Mouse (Mus musculus): Measurements from ENCODE around the gene Cass4. TPM values are rescaled to one million over a fixed set of nuclear protein-coding genes. Genes with fewer than 3 reads are reported as not detected.

The Cass4 gene
- polyA plus RNA-seq, 1 experiment = 0.24 TPM

GRCm38 (mm10) chr2:172394052-172394392 is 428 bp downstream of the Cass4 start:
- Histone ChIP-seq H3ac (ENCODE audit: control insufficient read depth, insufficient read length) (no peak overlapping the region), H3K79me2 (ENCODE audit: control insufficient read depth, insufficient read depth) (no peaks in the 10 kb centered on the region), H3K27me3 (ENCODE audit: control insufficient read depth, insufficient read depth, insufficient read length) (peaks cover 19% of the 10 kb centered on the region), H3K36me3 (ENCODE audit: control insufficient read depth, insufficient read depth) (no peaks in the 10 kb centered on the region), H3K4me2 (ENCODE audit: low read depth) (no peak overlapping the region), H3K4me3 (no peak overlapping the region)
- TF ChIP-seq CEBPB (IDR thresholded peaks at IDR 0.05; ENCODE audit: insufficient read depth, poor library complexity, severe bottlenecking) (no peak), POLR2AphosphoS2 (IDR thresholded peaks at IDR 0.05; ENCODE audit: insufficient read length, low read depth) (no peak), POLR2A (IDR thresholded peaks at IDR 0.05; ENCODE audit: insufficient read length, low read depth) (no peak), USF1 (IDR thresholded peaks at IDR 0.05; ENCODE audit: low read depth) (no peak), SRF (IDR thresholded peaks at IDR 0.05; ENCODE audit: control insufficient read depth, insufficient read length, low read depth) (no peak), TCF12 (IDR thresholded peaks at IDR 0.05; ENCODE audit: insufficient read depth, poor library complexity, severe bottlenecking) (no peak), MAX (IDR thresholded peaks at IDR 0.05; ENCODE audit: low read depth) (no peak), MYOG (IDR thresholded peaks at IDR 0.05; ENCODE audit: control insufficient read depth in 1 of 3, insufficient read depth in 1 of 3, insufficient read length in 2 of 3, low read depth in 2 of 3) (no peak), TCF3 (IDR thresholded peaks at IDR 0.05; ENCODE audit: insufficient read length, low read depth) (no peak), E2F4 (IDR thresholded peaks at IDR 0.05; ENCODE audit: insufficient read depth) (no peak), MYOD1 (IDR thresholded peaks at IDR 0.05; ENCODE audit: control insufficient read depth in 1 of 3, insufficient read length in 2 of 3, low read depth in 2 of 3) (no peak), REST (IDR thresholded peaks at IDR 0.05; ENCODE audit: insufficient read depth, insufficient read length) (no peak)

DNA sequence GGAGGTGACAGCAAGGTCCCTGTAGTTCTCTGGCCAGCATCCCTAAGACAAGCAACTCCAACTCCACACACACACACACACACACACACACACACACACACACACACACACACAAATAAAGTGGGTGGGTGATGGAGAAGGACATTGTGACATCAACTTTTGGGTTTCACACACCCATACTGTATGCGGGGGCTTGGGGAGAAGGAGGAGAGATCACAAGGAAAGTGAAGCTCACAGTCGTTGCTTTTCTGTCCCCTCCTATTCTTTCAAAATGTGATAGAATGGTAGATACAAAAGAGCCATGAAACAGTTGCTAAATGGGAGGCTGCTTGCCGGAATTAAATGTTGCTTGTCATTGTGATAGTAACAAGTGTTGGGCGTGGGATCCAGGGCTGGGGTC is 1.1 kb downstream of the Cass4 start:
- no peak overlapping the region for H3K4me3 ChIP-seq
- no peaks in the 10 kb centered on the region for H3K36me3 ChIP-seq (ENCODE audit: control insufficient read depth, insufficient read depth)

GRCm38 (mm10) chr2:172395961-172396360 is 2.4 kb downstream of the Cass4 start:
- Histone ChIP-seq H3K36me3 (ENCODE audit: control insufficient read depth, insufficient read depth) (no peaks in the 10 kb centered on the region), H3K4me2 (ENCODE audit: low read depth) (no peak overlapping the region), H3ac (ENCODE audit: control insufficient read depth, insufficient read length) (no peak overlapping the region), H3K79me2 (ENCODE audit: control insufficient read depth, insufficient read depth) (no peaks in the 10 kb centered on the region), H3K4me3 (no peak overlapping the region), H3K27me3 (ENCODE audit: control insufficient read depth, insufficient read depth, insufficient read length) (peaks cover 32% of the 10 kb centered on the region)
- TF ChIP-seq REST (IDR thresholded peaks at IDR 0.05; ENCODE audit: insufficient read depth, insufficient read length) = no peak

More for the DNA sequence above, 1.1 kb downstream of the Cass4 start:
- H3K4me2 ChIP-seq (ENCODE audit: low read depth) = no peak overlapping the region
- H3ac ChIP-seq (ENCODE audit: control insufficient read depth, insufficient read length) = no peak overlapping the region
- no peak for TF ChIP-seq TCF12 (IDR thresholded peaks at IDR 0.05; ENCODE audit: insufficient read depth, poor library complexity, severe bottlenecking)
- no peak for TF ChIP-seq E2F4 (IDR thresholded peaks at IDR 0.05; ENCODE audit: insufficient read depth)
- no peak for TF ChIP-seq MYOD1 (IDR thresholded peaks at IDR 0.05; ENCODE audit: control insufficient read depth in 1 of 3, insufficient read length in 2 of 3, low read depth in 2 of 3)
- no peak for TF ChIP-seq TCF3 (IDR thresholded peaks at IDR 0.05; ENCODE audit: insufficient read length, low read depth)
- H3K79me2 ChIP-seq (ENCODE audit: control insufficient read depth, insufficient read depth) = no peaks in the 10 kb centered on the region
- peaks cover 24% of the 10 kb centered on the region for H3K27me3 ChIP-seq (ENCODE audit: control insufficient read depth, insufficient read depth, insufficient read length)

GRCm38 (mm10) chr2:172399901-172400300 is 6.3 kb downstream of the Cass4 start:
- Histone ChIP-seq H3K4me3 (no peak overlapping the region), H3K79me2 (ENCODE audit: control insufficient read depth, insufficient read depth) (no peaks in the 10 kb centered on the region), H3ac (ENCODE audit: control insufficient read depth, insufficient read length) (no peak overlapping the region), H3K27me3 (ENCODE audit: control insufficient read depth, insufficient read depth, insufficient read length) (peaks cover 32% of the 10 kb centered on the region), H3K4me2 (ENCODE audit: low read depth) (no peak overlapping the region), H3K36me3 (ENCODE audit: control insufficient read depth, insufficient read depth) (no peaks in the 10 kb centered on the region)
- TF ChIP-seq POLR2A (IDR thresholded peaks at IDR 0.05; ENCODE audit: insufficient read length, low read depth) (no peak), MAX (IDR thresholded peaks at IDR 0.05; ENCODE audit: low read depth) (no peak), TCF12 (IDR thresholded peaks at IDR 0.05; ENCODE audit: insufficient read depth, poor library complexity, severe bottlenecking) (no peak), REST (IDR thresholded peaks at IDR 0.05; ENCODE audit: insufficient read depth, insufficient read length) (no peak), TCF3 (IDR thresholded peaks at IDR 0.05; ENCODE audit: insufficient read length, low read depth) (no peak), SRF (IDR thresholded peaks at IDR 0.05; ENCODE audit: control insufficient read depth, insufficient read length, low read depth) (no peak), USF1 (IDR thresholded peaks at IDR 0.05; ENCODE audit: low read depth) (no peak), E2F4 (IDR thresholded peaks at IDR 0.05; ENCODE audit: insufficient read depth) (no peak)

DNA sequence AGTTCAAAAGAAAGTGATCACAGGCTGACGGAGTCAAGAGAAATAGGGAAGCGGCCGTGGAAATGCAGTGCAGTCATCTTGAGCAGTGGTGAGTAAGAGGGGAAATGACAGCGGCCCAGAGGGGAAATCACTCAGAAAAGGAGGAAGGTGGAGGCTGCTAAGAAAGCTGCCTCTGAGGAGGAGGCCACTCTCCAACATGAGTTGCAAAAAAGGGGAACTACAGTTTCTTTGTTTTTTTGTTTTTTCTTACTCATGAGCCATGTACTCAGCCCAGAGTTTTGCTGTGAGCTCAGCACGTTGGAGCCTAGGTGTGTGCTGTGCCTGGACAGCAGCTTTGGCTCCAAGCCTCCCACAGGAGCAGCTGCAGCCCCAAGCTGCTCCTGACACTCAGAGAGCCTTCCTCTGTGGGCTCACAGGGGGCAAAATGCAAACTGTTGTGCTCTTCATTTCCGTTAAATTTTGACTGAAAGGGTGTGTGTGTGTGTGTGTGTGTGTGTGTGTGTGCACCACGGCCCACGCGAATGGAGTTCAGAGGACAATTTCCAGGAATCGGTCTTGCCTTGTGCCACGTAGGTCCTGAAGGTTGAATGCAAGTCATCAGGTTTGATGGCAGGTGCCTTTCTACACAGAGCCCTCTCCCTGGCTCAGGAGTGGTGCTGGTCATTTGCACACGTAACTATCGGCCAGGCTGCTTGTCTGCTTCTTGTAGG is 7.7 kb downstream of the Cass4 start:
- no peak overlapping the region for H3K4me2 ChIP-seq (ENCODE audit: low read depth)
- no peak for TF ChIP-seq CEBPB (IDR thresholded peaks at IDR 0.05; ENCODE audit: insufficient read depth, poor library complexity, severe bottlenecking)
- TF ChIP-seq TCF3 (IDR thresholded peaks at IDR 0.05; ENCODE audit: insufficient read length, low read depth) = no peak
- peak in 1 of 3 experiments; percentile 32 for TF ChIP-seq MYOD1 (IDR thresholded peaks at IDR 0.05; ENCODE audit: control insufficient read depth in 1 of 3, insufficient read length in 2 of 3, low read depth in 2 of 3)
- TF ChIP-seq POLR2A (IDR thresholded peaks at IDR 0.05; ENCODE audit: insufficient read length, low read depth) = no peak
- TF ChIP-seq REST (IDR thresholded peaks at IDR 0.05; ENCODE audit: insufficient read depth, insufficient read length) = no peak
- peak in 1 of 3 experiments; percentile 36 for TF ChIP-seq MYOG (IDR thresholded peaks at IDR 0.05; ENCODE audit: control insufficient read depth in 1 of 3, insufficient read depth in 1 of 3, insufficient read length in 2 of 3, low read depth in 2 of 3)
- H3K79me2 ChIP-seq (ENCODE audit: control insufficient read depth, insufficient read depth) = no peaks in the 10 kb centered on the region
- no peak overlapping the region for H3K4me3 ChIP-seq
- no peak overlapping the region for H3ac ChIP-seq (ENCODE audit: control insufficient read depth, insufficient read length)
- H3K36me3 ChIP-seq (ENCODE audit: control insufficient read depth, insufficient read depth) = no peaks in the 10 kb centered on the region
- peaks cover 32% of the 10 kb centered on the region for H3K27me3 ChIP-seq (ENCODE audit: control insufficient read depth, insufficient read depth, insufficient read length)

Data from myocyte (in vitro differentiated cells).